Mouse (Mus musculus): ENCODE data around the gene Cpne6. TPM values are rescaled to one million over a fixed set of nuclear protein-coding genes. Genes with fewer than 3 reads are reported as not detected.

The Cpne6 gene
- total RNA-seq, 1 experiment from 2014 or later, result not detected

- no peak for ATAC-seq (replicated peaks; ENCODE audit: insufficient number of reproducible peaks, low FRiP score, low TSS enrichment, poor library complexity, severe bottlenecking)
Measured at GRCm38 (mm10) chr14:55495509-55496240, 14.6 kb upstream of the Cpne6 start.

- ATAC-seq (replicated peaks; ENCODE audit: insufficient number of reproducible peaks, low FRiP score, low TSS enrichment, poor library complexity, severe bottlenecking), result no peak
Measured at GRCm38 (mm10) chr14:55496761-55497448, 13.3 kb upstream of the Cpne6 start.

GRCm38 (mm10) chr14:55497449-55497821, 12.8 kb upstream of the Cpne6 start:
- peak; percentile 73 for ATAC-seq (replicated peaks; ENCODE audit: insufficient number of reproducible peaks, low FRiP score, low TSS enrichment, poor library complexity, severe bottlenecking)

- no peak for ATAC-seq (replicated peaks; ENCODE audit: insufficient number of reproducible peaks, low FRiP score, low TSS enrichment, poor library complexity, severe bottlenecking)
Measured at GRCm38 (mm10) chr14:55505612-55506011, 4.6 kb upstream of the Cpne6 start.

GRCm38 (mm10) chr14:55507801-55508200, 2.4 kb upstream of the Cpne6 start:
- ATAC-seq (replicated peaks; ENCODE audit: insufficient number of reproducible peaks, low FRiP score, low TSS enrichment, poor library complexity, severe bottlenecking), result no peak

GRCm38 (mm10) chr14:55509540-55509939, 705 bp upstream of the Cpne6 start:
- ATAC-seq (replicated peaks; ENCODE audit: insufficient number of reproducible peaks, low FRiP score, low TSS enrichment, poor library complexity, severe bottlenecking), result no peak

- no peak for ATAC-seq (replicated peaks; ENCODE audit: insufficient number of reproducible peaks, low FRiP score, low TSS enrichment, poor library complexity, severe bottlenecking)
Measured at GRCm38 (mm10) chr14:55511037-55511436, 792 bp downstream of the Cpne6 start.

GRCm38 (mm10) chr14:55513927-55514326, 3.7 kb downstream of the Cpne6 start:
- no peak for ATAC-seq (replicated peaks; ENCODE audit: insufficient number of reproducible peaks, low FRiP score, low TSS enrichment, poor library complexity, severe bottlenecking)

- ATAC-seq (replicated peaks; ENCODE audit: insufficient number of reproducible peaks, low FRiP score, low TSS enrichment, poor library complexity, severe bottlenecking), result no peak
Measured at GRCm38 (mm10) chr14:55515846-55516245, 5.6 kb downstream of the Cpne6 start.

GRCm38 (mm10) chr14:55518897-55519296, 8.7 kb downstream of the Cpne6 start:
- no peak for ATAC-seq (replicated peaks; ENCODE audit: insufficient number of reproducible peaks, low FRiP score, low TSS enrichment, poor library complexity, severe bottlenecking)

GRCm38 (mm10) chr14:55519604-55520003, 9.4 kb downstream of the Cpne6 start:
- ATAC-seq (replicated peaks; ENCODE audit: insufficient number of reproducible peaks, low FRiP score, low TSS enrichment, poor library complexity, severe bottlenecking), result no peak

GRCm38 (mm10) chr14:55520451-55521361, 10.5 kb downstream of the Cpne6 start:
- ATAC-seq (replicated peaks; ENCODE audit: insufficient number of reproducible peaks, low FRiP score, low TSS enrichment, poor library complexity, severe bottlenecking), result no peak

- no peak for ATAC-seq (replicated peaks; ENCODE audit: insufficient number of reproducible peaks, low FRiP score, low TSS enrichment, poor library complexity, severe bottlenecking)
Measured at GRCm38 (mm10) chr14:55524062-55524461, 13.8 kb downstream of the Cpne6 start.

GRCm38 (mm10) chr14:55524785-55525184, 14.5 kb downstream of the Cpne6 start, which contains the start of gene Nrl:
Gene Nrl (minus strand): TSS chr14:55524981.
- ATAC-seq (replicated peaks; ENCODE audit: insufficient number of reproducible peaks, low FRiP score, low TSS enrichment, poor library complexity, severe bottlenecking), result no peak

- ATAC-seq (replicated peaks; ENCODE audit: insufficient number of reproducible peaks, low FRiP score, low TSS enrichment, poor library complexity, severe bottlenecking), result no peak
Measured at GRCm38 (mm10) chr14:55526674-55527073, 16.4 kb downstream of the Cpne6 start.

GRCm38 (mm10) chr14:55527940-55528339, 17.7 kb downstream of the Cpne6 start:
- 0 out of 2 replicates have a peak, but pooled peaks have one; percentile 66 for ATAC-seq (replicated peaks; ENCODE audit: insufficient number of reproducible peaks, low FRiP score, low TSS enrichment, poor library complexity, severe bottlenecking)

GRCm38 (mm10) chr14:55536116-55536745, 26.0 kb downstream of the Cpne6 start:
- peak; percentile 44; the same call in 1 of the 2 replicates for ATAC-seq (replicated peaks; ENCODE audit: insufficient number of reproducible peaks, low FRiP score, low TSS enrichment, poor library complexity, severe bottlenecking)

GRCm38 (mm10) chr14:55540067-55540786, 30.0 kb downstream of the Cpne6 start, which contains the start of gene Pck2:
Gene Pck2 (plus strand): TSS chr14:55540266.
- peak; percentile 95 for ATAC-seq (replicated peaks; ENCODE audit: insufficient number of reproducible peaks, low FRiP score, low TSS enrichment, poor library complexity, severe bottlenecking)

All from monocyte, adult 5-6 weeks (primary cell).